Mouse (Mus musculus) mature B cell (primary cell): ENCODE results near the gene Stk32c.

ENCODE experiments used
- in situ Hi-C: fragments of 300-500 bp; cut with MboI; formaldehyde crosslinking; loops from 2 replicates; pipeline ENCODE4 v1.14.3; 2019

Gene Stk32c

GRCm38 (mm10) chr7:139095282-139095681 lies 117.8 kb downstream of the Stk32c start:
- in situ Hi-C loops = no loop called here

GRCm38 (mm10) chr7:139094761-139095160 lies 118.3 kb downstream of the Stk32c start:
- in situ Hi-C loops = no loop called here

DNA sequence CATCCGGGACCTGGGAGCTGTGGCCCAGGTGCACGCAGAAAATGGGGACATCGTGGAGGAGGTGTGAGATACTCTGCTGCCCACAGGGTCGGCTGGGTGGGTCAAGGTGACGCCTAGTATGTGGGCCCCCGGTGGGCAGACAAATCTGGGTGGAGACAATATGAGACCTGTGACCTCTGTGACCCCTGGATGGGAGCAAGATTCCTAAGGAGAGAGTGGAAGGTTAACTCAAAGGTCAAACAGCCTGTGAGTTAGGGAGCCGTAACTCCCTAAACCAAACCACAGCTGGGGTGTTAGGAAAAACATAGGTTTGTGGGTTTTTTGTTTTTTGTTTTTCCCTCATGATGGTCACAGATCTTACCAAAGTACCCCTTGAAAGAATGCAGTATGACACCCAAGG lies 119.3 kb downstream of the Stk32c start:
- in situ Hi-C loops = no loop called here

DNA sequence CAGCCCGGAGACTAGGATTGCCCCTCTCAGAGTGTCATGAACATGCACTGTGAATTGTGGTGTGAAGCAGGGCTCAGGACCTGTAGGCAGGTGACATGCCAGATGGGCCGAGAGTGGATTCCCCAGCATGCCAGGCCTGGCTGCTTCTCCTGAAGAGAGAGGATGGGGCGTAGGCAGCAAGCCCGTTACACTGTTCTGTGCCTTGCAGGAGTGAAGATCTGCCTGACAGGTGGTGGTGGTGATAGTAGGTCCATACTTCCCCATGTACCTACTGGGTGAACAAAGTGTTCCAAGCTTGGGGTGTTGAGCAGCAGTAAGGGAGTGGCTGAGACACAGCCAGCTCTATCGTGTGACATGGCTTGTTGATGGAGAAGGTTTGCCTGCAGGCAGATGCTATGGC lies 120.0 kb downstream of the Stk32c start:
- in situ Hi-C loops = no loop called here

DNA sequence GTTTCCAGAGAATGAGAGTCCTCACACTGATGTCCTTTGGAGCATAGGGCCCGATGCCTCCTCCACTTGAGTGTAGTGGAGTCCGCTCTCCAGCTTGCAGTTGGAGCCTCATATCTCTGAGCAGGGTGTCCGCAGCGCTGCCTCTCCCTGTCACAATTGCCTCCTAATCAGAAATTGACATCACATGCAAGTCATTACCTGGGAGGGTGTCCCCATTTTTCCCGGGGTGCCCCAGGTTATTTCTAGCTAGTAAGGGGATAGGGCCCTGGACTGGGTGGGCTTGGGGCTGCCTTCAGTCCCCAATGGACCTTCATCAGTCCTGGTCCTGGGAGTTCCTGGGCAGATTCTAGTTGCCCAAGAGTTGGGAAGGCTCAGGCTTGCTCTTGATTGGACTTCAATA lies 120.4 kb downstream of the Stk32c start:
- in situ Hi-C loops = no loop called here

DNA sequence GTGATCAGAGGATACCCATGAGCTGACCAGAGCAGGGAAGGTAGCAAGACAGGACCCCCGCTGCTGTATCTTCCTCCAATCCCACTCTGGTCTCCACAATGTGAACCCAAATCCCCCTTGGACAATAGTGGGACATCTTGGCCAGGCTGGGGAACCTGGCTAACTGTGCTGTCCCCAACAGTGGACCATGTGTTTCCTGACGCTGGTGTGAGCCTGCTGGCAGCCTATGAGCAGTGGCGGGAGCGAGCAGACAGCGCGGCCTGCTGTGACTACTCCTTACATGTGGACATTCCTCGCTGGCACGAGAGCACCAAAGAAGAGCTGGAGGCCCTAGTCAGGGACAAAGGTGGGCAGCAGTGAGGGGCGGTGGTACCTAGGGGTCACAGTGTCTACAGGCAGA lies 121.4 kb downstream of the Stk32c start:
- in situ Hi-C loops = no loop called here

DNA sequence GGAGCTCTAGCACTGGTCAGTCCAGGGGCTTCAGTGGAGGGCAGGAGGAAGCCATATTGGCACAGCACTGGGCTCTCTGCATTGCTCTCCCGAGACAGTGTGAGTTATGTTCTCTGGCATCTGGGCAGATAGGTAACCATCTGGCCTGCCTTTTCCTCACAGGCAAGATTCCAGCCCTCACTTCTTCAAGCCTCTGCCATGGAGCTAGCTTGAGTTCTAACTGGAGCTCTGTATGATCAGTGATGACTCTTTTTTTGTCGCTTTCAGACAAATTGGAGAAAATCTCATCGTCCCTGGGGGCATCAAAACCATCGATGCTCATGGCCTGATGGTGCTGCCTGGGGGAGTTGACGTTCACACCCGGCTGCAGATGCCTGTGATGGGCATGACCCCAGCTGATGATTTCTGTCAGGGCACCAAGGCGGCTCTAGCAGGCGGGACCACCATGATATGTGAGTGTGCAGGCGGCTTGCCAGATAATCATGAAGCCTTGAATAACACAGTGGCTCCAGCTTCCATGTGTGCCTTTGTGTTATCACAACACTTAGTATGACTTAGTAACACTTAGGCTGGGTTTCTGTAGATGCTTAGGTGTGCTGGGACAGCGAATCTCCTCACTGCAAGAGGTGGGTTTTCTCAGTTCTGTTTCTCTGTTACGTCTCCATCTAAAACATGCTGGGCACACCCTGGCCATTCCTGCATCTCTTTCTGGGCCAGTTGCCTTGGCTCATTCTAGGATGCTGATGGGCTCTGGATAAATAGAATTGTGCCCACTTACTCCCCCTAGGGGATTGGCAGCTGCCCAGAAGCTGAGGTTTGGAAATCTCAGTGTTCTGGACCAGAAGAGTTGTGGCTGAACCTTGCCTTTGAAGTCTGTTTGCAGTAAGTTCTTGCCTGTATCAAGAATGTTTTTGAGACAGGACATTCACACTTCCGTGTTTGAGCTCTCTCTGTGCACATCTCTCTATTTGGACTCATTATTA lies 122.9 kb downstream of the Stk32c start:
- in situ Hi-C loops = no loop called here

DNA sequence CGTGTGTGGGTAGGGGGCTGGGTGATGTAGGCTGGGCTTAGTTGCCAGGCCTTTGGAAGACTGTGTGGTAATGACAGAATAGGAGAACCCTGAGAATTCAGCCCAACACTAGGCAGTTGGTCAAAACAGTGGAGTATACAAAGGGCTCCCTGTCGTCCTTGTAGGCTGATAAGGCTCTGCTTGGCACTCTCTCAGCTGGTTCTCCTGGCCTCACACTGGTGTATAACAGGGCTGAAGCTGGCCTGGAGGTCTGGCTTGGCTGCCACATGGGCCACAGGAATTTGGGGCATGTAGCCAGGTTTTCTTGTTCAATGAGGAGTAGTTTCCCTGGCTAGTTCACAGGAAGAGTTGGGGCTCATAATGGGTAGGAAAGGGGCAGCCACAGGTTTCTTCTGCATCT lies 125.3 kb downstream of the Stk32c start:
- in situ Hi-C loops = no loop called here

DNA sequence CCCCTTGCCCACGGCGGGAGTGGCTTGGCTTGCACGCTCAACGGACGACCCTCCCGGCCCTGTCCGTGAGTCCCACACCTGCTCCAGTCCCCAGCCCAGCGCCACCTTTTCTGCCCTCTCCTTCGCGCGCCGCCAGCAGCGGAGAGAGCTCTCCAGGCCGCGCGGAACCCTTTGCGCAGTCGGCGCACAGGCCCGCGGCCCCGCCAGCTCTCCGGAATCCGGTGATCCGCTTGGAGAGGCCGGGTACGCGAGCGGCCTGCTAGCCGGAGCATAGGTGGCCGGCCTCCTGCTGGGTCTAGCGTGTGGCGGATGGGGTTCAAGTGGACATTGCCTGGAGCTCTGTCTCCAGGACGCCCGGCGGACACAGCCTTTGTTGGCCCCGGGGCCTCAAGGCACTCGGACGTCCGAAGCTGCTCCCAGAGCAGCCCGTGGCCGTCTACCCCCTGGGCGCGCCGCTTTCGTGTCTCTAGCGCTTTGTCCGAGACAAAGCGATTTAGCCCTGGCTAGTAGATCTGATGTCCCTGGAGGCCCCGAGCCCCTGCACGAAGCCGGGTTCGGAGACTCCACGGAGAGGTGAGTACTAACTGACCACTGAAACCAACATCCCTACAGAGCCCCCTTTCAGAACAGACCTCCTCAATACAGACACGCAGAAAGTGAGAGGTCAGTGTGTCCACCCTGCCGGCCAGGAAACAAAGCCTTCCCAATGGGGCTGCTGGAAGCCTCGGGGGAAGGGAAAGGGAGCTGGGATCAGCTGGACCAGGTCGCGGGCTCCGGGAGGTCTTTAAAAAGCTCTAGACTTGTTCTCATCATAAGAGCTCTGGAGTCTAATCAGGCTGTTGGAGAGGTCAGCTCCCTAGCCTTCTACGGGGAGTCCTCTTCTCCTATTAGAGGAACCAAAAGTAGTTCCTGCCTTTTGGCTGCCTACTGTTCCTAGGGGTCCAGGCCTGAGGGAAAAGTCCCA lies 126.6 kb downstream of the Stk32c start:
- in situ Hi-C loops = no loop called here

- in situ Hi-C loops = no loop called here
Measured at GRCm38 (mm10) chr7:139085629-139086194, 127.4 kb downstream of the Stk32c start, which contains the start of gene Dpysl4. Gene Dpysl4 (plus strand): TSS chr7:139086001.

DNA sequence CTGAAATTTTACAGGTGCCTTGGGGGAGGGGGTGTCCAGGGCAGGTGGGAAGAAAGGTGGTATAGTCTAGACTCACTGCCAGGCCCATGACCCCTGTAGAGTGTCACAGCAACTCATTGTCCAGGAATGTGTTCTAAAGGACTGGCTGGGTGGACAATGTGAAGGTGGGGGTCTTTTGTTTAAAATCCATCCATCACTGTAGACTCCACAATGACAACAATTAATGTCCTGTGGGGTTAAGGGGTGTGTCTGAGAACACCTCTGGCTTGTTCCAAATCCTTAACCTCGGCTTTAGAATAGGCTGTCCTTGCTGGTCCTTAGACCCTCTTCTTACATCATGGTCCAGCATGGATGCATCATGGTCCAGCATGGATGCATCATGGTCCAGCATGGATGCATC lies 128.8 kb downstream of the Stk32c start:
- in situ Hi-C loops = no loop called here

GRCm38 (mm10) chr7:139082281-139082680 lies 130.8 kb downstream of the Stk32c start:
- in situ Hi-C loops = no loop called here

- in situ Hi-C loops = no loop called here
Measured at GRCm38 (mm10) chr7:139081158-139081557, 131.9 kb downstream of the Stk32c start.

- in situ Hi-C loops = no loop called here
Measured at GRCm38 (mm10) chr7:139080714-139081113, 132.4 kb downstream of the Stk32c start.

DNA sequence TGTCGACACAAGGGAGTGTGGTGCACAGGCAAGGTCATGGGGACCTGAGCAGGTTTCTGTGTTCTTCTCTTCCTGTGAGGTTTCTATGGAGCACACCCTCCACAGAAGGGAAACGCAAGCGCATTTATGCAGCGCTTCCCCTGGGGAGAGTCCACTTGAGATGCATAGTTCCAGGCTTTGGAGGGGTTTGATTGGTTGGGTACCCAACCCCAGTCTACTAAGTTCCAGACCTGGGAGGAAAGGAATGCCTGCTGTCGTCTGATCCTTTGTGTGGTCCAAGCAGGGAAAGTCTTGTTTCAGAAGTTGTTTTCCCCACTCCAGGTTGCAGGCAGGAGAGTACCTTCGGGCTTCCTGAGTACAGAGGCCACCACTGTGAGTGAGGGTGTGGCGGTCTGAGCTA lies 134.0 kb downstream of the Stk32c start:
- in situ Hi-C loops = no loop called here

GRCm38 (mm10) chr7:139078181-139078580 lies 134.9 kb downstream of the Stk32c start:
- in situ Hi-C loops = no loop called here

GRCm38 (mm10) chr7:139077283-139077682 lies 135.8 kb downstream of the Stk32c start:
- in situ Hi-C loops = no loop called here

- in situ Hi-C loops = no loop called here
Measured at GRCm38 (mm10) chr7:139075054-139075794, 137.9 kb downstream of the Stk32c start.

DNA sequence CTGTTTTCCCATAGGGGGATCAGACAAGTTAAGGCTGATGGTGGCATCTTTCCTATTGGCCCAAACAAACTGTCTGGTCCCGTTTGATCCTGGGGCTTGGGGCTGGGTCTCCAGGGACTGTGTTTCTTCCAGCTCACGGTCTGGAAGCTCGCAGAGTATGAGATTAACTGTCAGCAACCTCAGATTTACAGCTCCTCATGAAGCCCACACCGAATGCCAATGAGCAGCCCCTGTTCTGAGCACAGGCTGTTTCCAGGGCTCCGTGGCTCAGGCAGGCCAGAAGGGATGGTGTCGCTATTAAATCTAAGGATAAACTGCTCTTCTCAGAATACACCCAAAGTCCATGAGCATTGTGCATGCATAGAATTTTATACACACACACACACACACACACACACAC lies 138.9 kb downstream of the Stk32c start:
- in situ Hi-C loops = no loop called here

DNA sequence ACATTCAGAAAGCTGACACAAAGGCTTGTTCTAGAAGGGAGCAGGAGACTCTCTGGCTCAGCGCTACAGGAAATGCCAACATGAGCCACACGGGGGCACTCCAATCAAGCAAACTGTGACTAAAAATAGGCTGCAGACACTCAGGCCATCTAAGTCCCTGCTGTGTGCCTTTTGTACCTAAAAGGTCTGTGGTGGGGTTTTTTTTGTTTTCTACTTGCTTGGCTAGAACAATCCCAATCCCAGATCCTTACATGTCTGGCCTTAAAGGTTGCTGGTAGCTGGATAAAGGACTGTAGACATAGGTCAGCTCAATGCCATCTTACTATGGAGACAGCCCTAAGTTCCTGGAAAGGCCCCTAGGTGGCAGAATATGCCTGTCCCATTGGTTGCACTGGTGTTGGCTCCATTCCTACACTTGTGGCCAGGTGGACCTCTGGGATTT lies 144.9 kb downstream of the Stk32c start:
- in situ Hi-C loops = no loop called here

DNA sequence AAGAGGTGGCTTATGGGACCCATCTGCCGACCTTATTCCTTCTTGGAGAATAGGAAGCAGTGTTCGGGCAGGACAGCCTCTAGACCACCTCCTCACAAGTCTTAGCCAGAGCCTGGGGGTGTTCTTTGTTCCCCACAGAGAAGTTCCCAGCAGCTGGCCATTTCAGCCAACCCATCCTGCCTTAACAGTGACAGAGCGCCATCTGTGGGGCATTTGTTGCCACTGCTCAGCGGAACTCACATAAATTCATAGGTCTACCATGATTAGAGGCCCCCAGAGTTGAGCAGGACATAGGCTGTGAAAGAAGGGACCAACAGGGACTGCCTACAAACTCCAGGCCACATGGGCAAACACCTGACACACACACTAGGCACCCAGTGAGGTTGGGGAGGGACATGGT lies 149.7 kb downstream of the Stk32c start:
- in situ Hi-C loops = no loop called here
